Mouse (Mus musculus) spleen, postnatal 4 days (tissue): ENCODE results near the gene Vmn2r41.
"Not testable (repeated sequence)": the region's sequence is repeated elsewhere in the genome, so short reads cannot be mapped to it uniquely, and the experiment has no call there.

ENCODE experiments used
- DNase-seq, 2 experiments: peaks; one replicate each; pipeline ENCODE4 v3.0.0; 2022; ENCODE audit warnings: low spot score in 2 of 2

The Vmn2r41 gene

GRCm38 (mm10) chr7:8161554-8161953 lies at the start of gene Vmn2r41:
TSS of gene Vmn2r41 (minus strand) at chr7:8161654.
- not testable (repeated sequence) for DNase-seq

GRCm38 (mm10) chr7:8200220-8200619 lies 38.8 kb upstream of the Vmn2r41 start, which contains the start of gene Vmn2r42:
TSS of gene Vmn2r42 (minus strand) at chr7:8200320.
- DNase-seq: not testable (repeated sequence)

GRCm38 (mm10) chr7:8092871-8093270 lies 68.6 kb downstream of the Vmn2r41 start:
- DNase-seq: peak in 1 of 2 experiments; percentile 11
